Mouse (Mus musculus): ENCODE measurements around the gene Piezo1.
"Not testable (repeated sequence)": the region's sequence is repeated elsewhere in the genome, so short reads cannot be mapped to it uniquely, and the experiment has no call there.

The Piezo1 gene

DNA sequence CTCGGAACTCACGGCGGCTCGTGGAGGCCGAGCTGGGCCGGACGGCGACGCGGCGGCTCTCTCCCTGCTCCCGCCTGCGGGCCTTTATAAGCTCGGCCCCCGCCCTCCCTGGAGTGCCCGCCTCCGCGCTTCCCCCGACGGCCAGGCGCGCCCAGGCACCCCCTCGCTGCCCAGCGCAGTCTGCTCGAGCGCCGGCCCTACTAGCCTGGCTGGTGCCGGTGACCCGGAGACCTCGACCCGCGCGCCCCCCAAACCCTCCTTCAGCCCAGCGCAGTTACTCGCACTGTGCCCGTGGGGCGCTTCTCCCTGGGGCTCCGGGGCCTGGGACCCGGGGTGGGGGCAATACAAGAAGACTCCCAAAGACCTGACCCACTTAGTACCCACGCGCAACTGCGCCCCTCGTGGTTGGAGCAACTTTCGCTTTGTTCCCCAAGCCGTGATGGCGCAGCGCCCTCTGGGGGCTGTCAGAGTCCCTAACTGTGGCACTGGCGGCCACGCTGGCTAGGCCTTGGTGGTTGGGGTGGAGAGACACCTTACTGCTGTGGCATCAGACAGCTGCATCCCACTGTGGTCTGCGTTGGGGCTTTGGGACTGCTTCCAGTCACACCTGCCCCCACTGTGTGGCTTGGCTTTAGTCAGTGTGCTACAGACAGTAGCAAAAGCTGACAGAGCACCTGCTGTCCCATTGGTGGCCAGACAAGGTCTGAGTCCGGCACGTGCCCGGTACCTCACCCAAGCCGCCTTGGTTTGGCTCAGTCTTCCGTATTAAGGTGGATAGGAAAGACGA is at the start of gene Piezo1:
Gene Piezo1 (minus strand): TSS at position 65 of the 787 bp plus-strand sequence.
- peak; percentile 89 for DNase-seq (ENCODE audit: low read depth, low spot score)

DNA sequence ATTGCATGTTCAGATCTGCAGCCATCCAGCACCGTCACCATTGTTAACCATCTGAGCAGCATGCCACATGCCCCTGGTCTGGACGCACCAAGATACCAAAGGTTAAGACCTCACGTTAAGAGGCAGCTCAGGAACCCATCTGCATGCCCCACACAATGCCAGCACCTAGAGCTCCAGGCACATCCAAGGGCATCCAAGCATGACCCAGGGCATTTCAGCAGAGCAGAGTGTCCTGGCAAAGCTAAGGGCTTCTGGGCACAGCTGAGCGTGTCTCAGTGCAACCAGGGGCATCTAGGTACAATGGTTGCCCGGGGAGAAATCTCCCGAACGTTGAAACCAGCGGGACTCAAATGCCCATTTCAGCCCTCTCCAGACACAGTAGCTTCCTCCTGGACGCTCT is 49.5 kb upstream of the Piezo1 start:
- DNase-seq (ENCODE audit: low read depth, low spot score): no peak

DNA sequence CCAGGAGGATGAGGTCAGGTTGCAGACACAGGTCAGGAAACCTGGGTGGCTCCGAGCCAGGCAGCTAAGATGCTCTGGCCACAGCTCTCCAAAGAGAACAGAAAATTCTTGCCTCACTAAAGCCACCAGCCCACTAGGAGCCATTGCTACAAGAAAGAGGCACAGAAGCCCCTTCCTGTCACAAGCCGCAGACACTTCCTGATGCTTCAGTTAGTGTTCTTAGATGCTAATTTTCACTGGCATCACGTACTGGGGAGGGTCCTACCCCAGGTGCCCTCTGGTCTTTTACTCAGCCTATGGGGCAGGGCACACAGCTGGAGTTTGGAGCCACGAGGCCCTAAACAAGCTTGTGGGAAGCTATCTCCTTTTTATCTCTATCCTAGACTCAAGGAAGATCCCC is 44.9 kb upstream of the Piezo1 start:
- no peak for DNase-seq (ENCODE audit: low read depth, low spot score)

DNA sequence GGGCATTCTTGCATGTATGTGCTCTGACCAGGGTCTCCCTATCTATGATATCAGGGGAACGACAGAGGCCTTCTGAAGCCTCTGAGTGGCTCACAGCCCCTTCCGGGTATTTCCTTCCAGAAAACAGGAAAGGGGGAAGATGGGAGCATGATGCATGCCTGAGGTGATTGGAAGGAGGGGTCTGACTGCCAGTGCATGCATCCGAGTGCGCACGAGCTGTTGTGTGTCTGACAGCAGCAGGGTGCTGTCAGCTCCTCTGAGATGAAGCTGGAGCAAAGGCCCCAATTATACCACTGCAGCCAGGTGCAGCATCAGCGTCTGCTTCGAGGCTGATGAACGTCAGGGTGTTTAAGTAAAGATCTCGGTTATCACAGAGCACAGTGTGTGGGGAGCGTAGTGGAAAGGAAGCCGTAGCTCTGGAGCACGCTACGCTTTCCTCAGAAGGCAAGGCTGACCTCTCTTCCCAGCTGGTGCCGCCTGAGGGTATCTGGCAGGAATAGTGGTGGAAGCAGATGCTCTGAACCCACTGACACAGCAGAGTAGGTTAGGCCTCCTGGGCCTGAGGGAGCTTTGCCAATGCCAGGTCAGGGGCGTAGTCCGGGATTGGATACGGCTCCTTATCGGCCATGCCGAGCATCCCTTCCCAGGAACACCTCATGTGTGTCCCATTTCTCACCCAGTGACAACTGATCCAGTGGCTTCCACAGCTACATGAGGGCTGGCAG is 42.8 kb upstream of the Piezo1 start:
- no peak for DNase-seq (ENCODE audit: low read depth, low spot score)

DNA sequence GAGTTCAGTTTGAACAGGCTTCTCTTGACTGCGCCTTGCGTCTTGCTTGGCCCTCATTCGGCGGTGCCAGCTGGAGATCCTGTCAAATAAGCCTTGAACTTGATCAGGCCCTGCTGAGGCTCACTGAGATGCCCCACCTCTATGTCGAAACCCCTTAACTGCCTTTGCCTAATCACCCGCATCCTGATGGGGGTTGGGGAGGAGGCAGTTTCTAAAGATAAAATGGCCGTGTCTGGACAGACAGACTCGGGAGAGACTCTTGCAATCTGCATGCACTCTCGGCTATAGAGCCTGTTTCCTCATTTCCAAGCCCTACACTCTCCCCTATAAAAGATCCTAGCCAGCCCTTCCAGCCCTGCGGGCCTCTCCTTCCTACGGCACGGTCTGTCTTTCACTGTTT is 42.1 kb upstream of the Piezo1 start:
- DNase-seq (ENCODE audit: low read depth, low spot score): no peak

DNA sequence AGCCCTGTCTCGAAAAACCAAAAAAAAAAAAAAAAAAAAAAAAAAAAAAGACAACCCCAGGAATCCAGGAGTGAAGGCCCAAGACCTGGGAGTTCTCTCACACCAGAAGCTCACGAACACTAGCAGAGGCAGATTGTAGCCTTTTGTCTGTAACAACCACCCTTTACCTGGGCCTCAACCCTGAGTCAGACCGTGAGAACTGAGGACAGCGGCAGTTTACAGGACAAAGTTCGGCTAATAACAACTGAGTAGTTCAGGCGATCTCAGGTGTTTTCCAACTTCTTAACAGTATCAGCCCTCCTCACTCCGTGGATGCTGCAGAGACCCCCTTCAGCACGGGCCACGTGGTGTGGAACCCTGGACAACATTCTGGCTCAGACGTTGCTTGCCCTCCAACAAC is 35.6 kb upstream of the Piezo1 start:
- DNase-seq (ENCODE audit: low read depth, low spot score): no peak

DNA sequence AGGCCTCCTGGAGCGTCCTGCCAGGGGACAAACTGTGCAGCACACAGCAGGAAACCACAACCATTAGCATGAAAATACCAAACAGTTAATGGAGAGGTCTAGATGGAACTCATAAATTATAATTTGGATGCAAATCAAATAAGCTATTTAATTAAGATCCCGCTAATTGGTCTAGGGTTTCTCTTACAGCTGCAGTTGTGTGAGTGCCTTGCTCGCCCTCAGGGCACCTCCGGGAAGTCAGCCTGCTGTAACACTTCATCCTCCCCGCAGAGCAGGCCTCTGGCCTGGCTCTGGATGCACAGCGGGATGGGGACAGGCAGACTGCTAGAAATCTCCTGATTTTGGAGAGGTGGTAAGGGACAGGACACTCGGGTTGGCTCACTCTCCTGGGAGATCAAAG is 35.0 kb upstream of the Piezo1 start:
- no peak for DNase-seq (ENCODE audit: low read depth, low spot score)

DNA sequence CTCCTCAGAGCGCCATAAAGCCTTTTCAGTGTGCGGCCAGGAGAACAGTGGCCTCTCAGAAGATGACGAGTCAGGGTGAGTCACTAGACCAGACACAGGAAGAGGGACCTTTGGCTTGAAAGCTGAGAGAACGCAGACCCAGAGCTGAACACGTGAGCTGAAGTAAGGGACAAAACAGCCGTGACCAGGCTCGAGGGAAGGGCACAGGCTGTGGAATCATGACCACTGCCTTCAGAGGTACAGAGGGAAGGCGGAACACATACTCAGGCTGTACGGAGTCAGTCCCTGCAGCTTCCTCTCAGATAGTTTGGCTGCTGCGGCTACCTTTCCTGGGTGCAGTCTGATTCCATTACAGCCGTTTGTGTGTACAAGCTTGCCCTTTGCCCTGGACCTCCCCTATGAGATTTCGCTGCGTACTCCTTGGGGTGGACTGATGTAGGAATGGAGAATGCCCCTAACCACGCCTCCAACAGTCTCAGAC is 34.3 kb upstream of the Piezo1 start:
- no peak for DNase-seq (ENCODE audit: low read depth, low spot score)

DNA sequence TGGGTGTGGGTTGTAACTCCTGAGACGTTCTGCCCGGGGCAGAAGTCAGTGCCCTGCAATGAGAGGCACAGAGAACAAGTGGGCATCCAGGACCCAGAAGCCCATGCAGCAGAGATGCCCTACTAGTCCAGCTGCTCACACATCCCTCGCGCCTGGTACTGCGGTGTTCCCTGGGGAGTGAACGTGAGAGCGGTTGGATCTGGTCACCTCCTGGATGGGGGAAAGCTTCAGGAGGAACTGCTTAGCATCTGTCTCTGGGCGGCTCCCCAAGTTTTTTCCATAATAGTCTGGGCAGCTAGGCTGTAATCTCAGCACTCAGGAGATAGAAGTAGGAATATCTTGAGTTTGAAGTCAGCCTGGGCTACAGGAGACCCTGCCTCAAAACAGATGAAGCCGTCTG is 33.9 kb upstream of the Piezo1 start:
- DNase-seq (ENCODE audit: low read depth, low spot score): no peak

DNA sequence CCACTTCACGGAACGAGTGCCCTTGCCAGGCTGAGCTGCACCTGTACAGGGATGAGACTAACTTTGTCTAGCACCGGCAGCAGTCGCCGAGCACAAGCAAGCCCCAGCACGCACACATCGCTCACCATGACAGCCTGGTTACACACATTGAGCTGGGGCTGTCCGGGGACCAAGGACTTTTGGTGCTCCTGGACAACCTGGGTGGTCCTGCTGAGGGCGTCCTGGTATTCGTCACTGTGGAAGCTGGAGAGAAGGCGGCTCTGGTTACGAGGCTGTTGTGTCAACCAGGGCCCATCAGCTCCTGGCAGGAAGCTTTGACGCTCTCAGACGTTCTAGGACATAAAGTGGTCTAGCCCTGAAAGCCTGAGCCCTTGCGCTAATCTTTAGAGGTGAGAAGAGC is 29.8 kb upstream of the Piezo1 start:
- no peak for DNase-seq (ENCODE audit: low read depth, low spot score)

DNA sequence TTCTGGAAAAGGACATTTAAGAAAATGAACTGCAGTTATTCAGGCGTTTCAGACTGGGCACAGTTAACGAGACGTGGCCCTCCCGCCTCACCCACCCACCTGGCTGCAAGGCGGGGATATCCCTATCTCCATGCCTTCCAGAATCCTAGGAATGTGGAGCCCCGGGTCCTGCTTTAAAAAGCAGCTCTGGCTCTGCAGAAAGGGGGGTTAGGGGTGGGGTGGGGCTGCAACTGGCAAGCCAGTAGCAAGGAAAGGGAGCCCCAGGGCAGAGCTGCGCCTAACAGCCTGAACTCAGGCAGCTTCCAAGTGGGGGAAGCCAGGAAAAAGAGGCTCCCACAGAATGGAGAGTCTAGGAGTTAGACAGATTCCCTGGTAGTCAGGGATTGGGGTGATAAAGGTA is 28.1 kb upstream of the Piezo1 start:
- DNase-seq (ENCODE audit: low read depth, low spot score): no peak

DNA sequence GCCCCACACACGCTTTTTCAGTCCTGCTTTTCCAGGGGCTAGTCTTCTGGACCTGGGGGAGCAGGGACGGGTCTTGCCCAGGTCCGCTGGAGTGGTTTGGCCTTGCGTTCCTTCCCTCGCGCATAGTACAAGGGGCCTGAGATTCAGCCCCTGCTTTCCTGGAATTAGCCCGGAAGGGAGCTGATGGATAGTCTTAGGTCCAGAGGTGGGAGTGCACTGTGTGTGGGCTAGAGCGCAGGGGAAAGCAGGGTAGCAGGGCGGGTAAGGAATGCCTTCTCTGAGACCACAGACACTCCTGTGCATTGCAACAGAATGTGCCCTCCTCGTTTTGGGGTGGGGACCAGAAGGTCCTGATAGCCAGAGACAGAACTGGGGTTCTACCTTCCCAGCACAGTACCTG is 26.0 kb upstream of the Piezo1 start:
- DNase-seq (ENCODE audit: low read depth, low spot score): no peak

DNA sequence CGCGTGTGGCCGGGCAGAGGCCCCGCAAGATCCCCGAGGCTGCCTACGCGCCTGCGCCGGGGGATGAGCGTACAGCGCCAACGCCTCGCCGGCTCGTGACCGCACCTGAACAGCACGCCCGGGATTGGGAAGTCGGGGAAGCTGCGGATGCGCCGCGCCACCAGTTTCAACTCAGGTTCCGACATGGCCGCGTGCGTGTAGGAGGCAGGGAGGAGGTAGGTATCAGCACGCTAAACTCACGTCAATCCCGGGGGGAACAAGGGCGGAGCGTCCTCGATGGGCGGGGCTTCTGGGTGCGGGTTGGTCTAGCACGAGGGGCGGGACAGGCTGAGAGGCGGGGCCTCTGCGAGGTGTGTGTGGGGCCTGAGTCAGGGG is 25.5 kb upstream of the Piezo1 start, which contains the start of gene Aprt:
Gene Aprt (minus strand): TSS at position 262 of the 375 bp plus-strand sequence.
- DNase-seq (ENCODE audit: low read depth, low spot score): peak; percentile 93

DNA sequence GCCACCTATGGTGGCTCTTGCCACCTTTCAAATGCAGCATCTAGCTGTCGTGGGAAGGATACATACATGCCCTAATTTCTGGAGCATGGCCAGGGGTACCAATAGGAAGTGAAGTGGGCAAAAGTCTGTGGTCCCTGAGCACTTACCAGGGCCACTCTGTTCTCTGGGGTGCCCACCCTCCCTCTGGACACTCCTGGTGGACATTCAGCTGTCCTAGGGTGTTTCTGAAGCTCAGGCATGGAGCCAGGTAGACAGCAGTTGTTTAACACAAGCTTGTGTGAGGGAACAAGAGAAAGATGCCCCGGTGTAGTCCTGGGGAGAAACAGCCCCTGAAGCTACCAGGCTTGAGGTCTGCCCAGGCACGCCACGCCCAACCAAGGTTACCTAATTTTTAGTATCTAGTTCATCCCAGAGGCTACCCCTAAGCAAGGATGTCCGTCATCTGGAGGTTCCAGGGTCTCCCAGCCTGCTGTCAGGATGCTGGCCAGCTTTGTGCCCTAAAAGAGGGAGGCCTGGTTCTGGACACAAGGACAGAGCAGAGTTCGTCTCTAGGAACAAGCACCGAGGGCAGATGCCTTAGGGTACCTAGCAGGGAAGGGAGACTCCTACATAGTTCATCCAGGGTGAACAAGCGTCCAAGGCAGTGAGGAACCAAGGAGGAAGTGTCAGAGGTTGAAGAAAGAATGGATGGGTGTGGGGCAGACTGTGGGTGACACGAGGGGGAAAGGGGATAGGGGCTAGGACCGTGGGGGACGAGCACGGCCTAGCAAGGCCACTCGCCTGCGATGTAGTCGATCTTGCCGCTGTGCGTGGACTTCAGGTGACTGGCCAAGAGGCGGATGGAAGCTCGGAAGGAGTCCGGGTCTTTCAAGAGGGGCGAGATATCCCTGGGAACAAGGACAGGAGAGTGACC is 24.9 kb upstream of the Piezo1 start:
- DNase-seq (ENCODE audit: low read depth, low spot score): no peak

DNA sequence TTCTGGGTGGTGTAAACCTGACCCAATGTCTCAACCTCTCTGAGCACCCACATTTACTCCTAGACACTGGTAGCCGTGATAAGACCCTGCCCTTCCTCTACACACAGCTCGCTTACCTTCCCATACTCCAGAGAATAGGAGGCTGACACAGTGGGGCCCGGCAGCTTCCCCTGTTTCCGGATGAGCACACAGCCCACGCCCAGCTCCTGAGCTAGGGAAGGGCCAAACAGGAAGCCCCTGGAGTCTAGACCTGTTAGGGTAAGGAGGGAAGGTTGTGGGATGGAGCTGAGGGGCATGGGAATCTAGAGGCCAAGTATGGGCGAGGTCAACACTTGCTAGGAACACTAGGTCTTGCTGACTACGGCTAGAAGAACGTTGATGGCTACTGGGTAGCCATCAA is 24.2 kb upstream of the Piezo1 start:
- no peak for DNase-seq (ENCODE audit: low read depth, low spot score)

DNA sequence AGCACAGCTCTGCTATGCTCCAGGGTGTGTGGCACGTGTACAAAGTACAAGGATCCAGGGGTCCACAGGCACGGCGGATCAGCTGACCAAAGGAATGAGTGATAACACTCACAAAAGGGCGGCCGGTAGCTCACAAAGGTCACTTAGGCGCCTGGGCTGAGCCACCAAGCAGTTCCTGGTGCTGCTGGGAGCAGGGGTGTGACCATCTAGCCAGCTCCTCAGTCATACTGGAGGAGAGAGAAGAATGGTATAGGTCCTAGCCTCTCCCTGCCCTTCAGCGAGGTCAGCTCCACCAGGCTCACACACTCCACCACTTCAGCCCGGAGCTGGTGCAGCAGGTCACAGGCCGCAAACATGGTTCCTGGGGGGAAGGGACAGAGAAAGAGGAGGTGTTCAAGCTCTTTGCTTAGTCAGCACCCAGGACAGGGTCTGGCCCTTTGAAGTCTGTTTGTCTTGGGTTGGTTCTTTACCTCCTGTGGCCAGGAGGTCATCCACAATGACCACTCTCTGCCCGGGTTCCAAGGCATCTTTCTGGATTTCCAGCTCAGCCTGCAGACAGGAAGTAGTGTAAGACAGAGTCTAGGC is 23.6 kb upstream of the Piezo1 start:
- no peak for DNase-seq (ENCODE audit: low read depth, low spot score)

DNA sequence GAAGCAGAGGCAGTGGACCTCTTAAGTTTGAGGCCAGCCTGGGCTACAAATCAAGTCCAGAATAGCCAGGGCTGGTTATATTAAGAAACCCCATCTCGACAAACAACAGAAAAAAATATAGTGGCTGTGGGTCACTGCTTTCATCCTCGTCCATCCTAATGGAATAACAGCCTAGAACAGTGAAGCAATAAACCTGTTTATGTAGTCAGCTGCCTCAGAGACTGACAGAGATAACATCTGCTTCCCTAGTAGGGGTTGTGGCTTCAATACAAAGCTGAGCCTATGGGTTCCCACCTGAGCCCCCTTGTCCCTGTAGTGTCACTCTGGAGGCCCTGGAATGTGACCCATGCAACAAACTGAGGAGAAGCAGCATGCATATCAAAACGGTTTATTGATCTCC is 23.1 kb upstream of the Piezo1 start:
- no peak for DNase-seq (ENCODE audit: low read depth, low spot score)

DNA sequence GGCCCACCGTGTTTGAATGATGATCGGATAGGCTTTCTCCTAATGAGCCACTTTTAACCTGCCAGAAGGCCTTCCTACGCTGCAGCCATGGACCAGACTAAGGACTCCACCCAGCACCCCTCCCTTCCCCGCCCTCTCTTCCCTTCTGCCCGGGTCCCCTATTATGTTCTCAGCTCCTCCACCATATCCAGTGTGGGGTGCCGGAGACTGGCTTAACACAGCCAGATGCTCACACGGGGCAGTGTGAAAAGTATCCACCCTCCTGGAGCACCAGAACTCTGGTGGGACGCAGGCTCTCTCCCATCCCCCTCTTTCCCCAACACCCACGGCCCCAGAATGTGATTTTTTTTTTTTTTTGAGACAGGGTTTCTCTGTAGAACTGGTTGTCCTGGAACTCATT is 22.4 kb upstream of the Piezo1 start:
- DNase-seq (ENCODE audit: low read depth, low spot score): no peak

DNA sequence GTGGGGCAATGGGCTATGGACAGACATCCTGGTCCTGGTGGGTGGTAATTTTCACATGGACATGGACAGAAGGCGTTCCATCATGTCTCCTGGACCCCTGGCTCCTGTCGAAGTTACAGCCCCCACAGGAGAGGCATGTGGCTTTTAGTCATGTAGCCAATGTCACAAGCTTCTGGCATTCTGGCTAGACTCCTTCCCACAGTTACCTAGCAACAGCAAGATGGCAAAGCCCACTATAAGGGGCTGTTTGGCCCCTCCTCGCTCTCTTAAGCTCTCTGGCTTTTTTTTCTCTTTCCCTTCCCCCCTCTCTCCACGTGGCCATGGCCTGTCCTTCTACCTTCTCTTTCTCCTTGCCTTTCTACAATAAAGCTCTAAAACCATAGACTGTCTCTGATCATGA is 22.0 kb upstream of the Piezo1 start:
- not testable (repeated sequence) for DNase-seq (ENCODE audit: low read depth, low spot score)

DNA sequence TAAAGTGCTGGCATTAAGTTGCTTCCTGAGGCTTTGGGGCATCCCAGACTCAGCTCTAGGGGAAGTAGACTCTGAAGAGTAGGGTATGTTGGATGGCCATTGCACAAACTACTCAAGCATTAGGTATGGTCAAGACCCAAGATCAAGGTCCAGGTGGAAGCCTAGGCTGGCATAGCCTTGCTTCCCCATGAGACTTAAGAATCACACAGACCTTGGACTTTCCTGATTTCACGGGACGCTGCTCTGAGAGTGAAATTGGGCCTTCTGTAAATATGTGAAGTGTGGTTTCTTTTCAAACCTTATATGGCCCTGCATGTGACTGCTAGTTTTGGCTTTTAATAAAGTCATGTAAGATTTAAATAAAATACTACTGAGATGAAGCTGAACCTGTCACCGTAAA is 21.6 kb upstream of the Piezo1 start:
- no peak for DNase-seq (ENCODE audit: low read depth, low spot score)

DNA sequence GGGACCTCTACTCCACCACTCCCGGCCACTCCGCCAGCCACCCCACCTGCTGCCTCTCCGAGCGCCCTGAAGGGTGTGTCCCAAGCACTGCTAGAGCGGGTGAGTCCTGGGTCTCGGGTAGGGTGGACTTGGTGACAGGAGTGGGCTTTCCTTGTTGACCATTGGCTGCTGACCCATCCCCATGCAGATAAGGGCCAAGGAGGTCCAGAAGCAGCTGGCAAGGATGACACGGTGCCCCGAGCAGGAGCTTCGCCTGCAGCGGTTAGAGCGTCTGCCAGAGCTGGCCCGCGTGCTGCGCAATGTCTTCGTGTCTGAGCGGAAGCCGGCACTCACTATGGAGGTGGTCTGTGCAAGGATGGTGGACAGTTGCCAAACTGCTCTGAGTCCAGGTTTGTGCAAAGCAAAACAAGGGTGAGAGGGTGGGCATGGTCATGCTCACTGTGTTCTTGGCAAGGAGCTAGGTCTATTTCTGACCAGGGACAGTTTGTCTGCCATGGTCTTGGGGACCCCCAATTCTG is 20.7 kb upstream of the Piezo1 start:
- DNase-seq (ENCODE audit: low read depth, low spot score): no peak

Data from mesoderm, embryonic 11.5 days (tissue).